Mouse (Mus musculus) right cerebral cortex, postnatal 4 days (tissue): ENCODE results near the gene Defb26.

Experiments
- DNase-seq: peaks from one replicate; pipeline ENCODE4 v3.0.0-alpha.2; 2022

Gene Defb26

GRCm38 (mm10) chr2:152464570-152465150, 46.8 kb downstream of the Defb26 start, which contains the start of gene Defb23:
Gene Defb23, minus strand, starts transcription at chr2:152464620.
- DNase-seq: no peak

DNA sequence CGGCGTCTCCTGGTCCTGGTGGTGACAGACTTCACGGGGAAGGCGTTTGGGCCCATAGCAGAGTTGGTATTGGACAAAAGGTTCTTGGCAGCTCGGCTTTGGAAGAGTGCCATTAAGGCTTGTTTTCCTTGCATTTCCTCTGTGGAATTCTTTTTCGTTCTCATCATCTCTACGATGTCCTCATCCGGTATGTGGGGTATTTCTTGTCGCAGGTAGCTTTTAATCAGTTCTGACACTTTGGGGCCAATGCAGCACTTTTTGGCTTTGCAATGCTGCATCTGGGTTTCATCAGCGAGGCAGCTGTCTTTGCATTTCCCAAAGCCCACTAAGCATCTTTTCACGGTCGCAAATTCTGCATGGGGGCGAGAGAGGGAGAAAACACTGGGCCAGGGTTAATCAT, 52.3 kb downstream of the Defb26 start:
- no peak for DNase-seq
